Mouse (Mus musculus) adrenal gland, postnatal 36 days (tissue): Measurements from ENCODE around the gene Gstm1. TPM values are rescaled to one million over a fixed set of nuclear protein-coding genes. Genes with fewer than 3 reads are reported as not detected.
"Not testable (repeated sequence)": the region's sequence is repeated elsewhere in the genome, so short reads cannot be mapped to it uniquely, and the experiment has no call there.

Experiments used
- DNase-seq, 2 experiments: peaks; one replicate each; pipeline ENCODE4 v3.0.0; 2021; ENCODE audit warnings: mixed read lengths in 1 of 2
- long read RNA-seq, 2 experiments: library from polyadenylated mRNA; stranded (forward); transcript quantifications; one replicate each; pipeline ENCODE4 v2.0.0; 2021; ENCODE audit warnings: borderline sequencing depth in 2 of 2
- total RNA-seq, 2 experiments: library from RNA; stranded (reverse); gene quantifications; 2 replicates each; pipeline ENCODE4 v1.2.3; 2021

Gstm1 gene
- total RNA-seq, result 100 to 1,000 TPM; 325 to 425 TPM
- long read RNA-seq, experiment 1, transcript Gstm1-201 (8 exons, 1,289 nt), result major isoform, 333 of 380 reads
- long read RNA-seq, experiment 1, partial matches to known transcripts, result 17 of 380 reads
- long read RNA-seq, experiment 1, other reads (novel, unspliced or antisense), result 29 of 380 reads
- long read RNA-seq, experiment 2, transcript Gstm1-201 (8 exons, 1,289 nt), result major isoform, 146 of 170 reads
- long read RNA-seq, experiment 2, partial matches to known transcripts, result 12 of 170 reads
- long read RNA-seq, experiment 2, other reads (novel, unspliced or antisense), result 11 of 170 reads

GRCm38 (mm10) chr3:108017473-108018189, at the start of gene Gstm1:
Gstm1 (minus strand) TSS chr3:108017973.
- DNase-seq, result peak; percentile 94 to 96

DNA sequence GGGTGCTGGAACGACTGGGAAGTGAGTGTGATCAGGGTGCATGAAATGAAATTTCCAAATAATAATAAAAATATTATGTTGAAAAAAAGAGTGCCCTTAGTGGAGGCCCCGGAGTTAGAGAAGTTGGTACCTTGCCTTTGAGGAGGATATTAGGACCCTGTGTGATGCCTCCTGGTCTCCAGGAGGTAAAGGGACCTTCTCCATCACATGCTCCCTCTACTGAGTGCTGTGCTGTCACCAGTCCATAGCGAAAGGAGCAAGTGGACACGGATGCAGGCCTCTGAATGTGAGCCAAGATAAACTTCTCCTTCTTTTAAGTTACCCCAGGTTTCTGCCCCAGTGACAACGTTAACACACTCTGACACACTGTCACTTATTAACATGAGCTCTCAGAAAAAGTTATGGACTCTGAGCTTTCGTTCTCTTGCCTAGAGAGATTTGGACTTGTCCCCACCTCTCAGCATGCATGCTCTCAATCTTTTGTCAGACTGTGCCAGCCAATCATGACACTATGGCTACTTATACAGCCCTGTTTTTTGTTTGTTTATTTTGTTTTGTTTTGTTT, 49.7 kb upstream of the Gstm1 start:
- DNase-seq, result no peak

DNA sequence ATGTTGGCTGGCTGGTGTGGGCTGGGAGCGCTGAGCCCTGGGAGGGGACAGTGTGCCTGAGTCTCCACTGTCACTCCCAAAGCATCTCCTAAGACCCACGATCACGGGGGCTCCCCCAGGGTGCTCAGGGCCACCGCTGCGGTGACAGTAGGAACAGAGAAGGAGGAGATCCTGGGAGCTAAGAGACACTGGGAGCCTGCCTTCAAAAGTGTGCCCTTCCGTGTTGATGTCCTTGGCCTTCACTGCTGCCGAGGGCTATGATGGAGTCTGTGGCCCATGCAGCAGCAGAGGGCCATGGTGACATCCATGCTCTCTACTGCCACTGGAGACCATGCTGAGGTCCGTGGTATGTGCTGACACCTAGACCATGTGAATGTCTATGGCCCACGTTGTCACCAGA, 47.8 kb upstream of the Gstm1 start:
- DNase-seq, result no peak

DNA sequence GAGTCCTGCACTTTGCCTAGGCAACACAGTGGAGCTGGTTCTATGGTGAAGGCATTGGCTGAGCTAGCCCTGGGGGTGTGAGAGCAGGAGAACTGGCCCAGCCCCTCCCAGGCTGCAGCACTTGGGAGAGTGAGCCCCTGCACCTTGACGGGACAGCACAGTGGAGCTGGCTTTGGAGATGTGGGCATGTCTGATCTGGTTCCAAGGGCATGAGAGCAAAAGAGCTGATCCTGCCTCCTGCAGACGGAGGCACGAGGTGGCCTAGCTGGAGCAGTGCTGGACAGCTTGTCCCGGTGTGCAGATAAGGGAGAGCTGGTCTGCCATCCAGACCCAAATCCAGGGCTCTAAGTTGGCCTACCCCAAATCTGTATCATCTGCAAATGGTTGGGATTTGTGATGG, 46.9 kb upstream of the Gstm1 start:
- no peak for DNase-seq

- DNase-seq, result peak; percentile 49 to 59
Measured at GRCm38 (mm10) chr3:108062648-108063047, 44.9 kb upstream of the Gstm1 start.

- peak in 1 of 2 experiments; percentile 59 for DNase-seq
Measured at GRCm38 (mm10) chr3:108061420-108061819, 43.6 kb upstream of the Gstm1 start.

- DNase-seq, result no peak
Measured at GRCm38 (mm10) chr3:108050493-108050892, 32.7 kb upstream of the Gstm1 start.

GRCm38 (mm10) chr3:108048306-108048705, 30.5 kb upstream of the Gstm1 start:
- no peak for DNase-seq

GRCm38 (mm10) chr3:108046944-108047655, 29.3 kb upstream of the Gstm1 start:
- no peak for DNase-seq

DNA sequence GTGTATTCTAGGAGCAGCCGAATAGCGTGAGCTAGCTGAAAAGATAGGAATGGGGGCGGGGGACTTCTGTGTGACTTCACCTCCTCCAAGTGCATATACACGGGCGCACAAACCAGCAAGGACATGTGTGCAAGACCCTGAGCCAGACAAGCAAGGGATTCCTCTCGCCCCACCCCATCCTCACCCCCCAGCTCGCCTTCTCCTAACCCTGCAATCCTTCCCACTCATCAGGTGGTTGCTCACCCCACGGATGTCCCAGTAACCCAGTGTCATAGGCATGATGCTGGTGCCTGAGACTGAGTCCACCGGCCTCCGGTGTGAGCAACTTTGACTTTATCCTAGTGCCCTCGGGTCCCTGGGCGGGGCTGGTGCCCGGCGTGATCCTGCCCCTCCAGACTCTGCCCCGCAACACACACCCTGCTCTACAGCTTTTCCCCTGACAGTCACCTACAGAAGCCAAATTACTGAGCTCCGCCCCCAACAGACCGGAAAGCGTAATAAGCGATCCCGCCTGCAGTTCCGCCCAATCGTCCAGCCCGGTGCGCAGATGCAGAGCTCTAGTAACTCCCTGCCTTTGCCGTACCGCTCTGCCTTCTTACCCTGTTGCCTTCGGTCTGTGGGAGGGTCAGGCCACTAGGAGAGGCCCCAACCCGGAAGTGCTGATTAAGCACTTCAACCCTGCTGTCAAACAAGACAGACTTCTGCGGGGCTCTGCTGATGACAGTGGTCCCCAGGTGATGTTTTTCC, 26.8 kb upstream of the Gstm1 start, which contains the start of gene Gstm4:
Gene Gstm4 (minus strand): TSS at position 501 of the 747 bp plus-strand sequence.
- peak; percentile 92 for DNase-seq

DNA sequence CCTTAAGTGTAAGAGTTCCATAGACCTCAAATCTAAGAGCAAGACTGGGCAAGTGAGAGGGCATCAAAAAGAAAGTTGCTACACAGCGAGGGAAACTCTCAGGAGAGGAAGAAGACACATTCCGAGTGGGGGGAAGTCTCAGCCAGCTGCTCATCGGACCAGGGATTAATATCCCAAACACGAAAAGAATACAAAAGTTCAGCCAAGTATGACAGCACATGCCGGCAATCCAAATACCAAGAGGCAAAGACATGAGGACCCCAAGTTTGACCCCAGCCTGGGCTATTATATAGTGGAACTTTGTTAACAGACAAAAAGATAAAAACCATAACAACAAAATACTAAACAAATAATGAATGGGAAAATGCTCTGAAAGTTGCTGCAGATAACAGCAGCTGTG, 15.4 kb upstream of the Gstm1 start:
- DNase-seq, result no peak

- DNase-seq, result no peak
Measured at GRCm38 (mm10) chr3:108032113-108032512, 14.3 kb upstream of the Gstm1 start.

- peak in 1 of 2 experiments; percentile 10 for DNase-seq
Measured at GRCm38 (mm10) chr3:108028641-108029365, 11.0 kb upstream of the Gstm1 start.

- DNase-seq, result no peak
Measured at GRCm38 (mm10) chr3:108026597-108026996, 8.8 kb upstream of the Gstm1 start.

DNA sequence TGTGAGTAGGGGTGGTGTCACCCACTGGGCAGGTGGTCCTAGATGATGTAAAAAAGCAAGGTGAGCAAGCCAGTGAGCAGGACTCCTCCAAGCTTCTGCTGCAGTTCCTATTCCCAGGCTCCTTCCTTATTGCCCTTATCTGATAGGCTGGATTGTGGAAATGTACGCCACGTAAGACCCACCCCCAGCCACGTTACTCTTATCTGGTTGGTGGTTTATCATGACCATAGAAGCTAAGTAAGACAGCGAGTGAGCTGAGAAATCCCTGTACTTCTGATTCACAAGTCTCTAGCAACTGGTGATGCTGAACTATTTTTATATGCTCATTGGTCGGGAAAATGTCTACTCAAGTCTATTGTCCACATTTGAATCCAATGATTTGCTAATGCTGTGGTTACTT, 8.3 kb upstream of the Gstm1 start:
- no peak for DNase-seq

DNA sequence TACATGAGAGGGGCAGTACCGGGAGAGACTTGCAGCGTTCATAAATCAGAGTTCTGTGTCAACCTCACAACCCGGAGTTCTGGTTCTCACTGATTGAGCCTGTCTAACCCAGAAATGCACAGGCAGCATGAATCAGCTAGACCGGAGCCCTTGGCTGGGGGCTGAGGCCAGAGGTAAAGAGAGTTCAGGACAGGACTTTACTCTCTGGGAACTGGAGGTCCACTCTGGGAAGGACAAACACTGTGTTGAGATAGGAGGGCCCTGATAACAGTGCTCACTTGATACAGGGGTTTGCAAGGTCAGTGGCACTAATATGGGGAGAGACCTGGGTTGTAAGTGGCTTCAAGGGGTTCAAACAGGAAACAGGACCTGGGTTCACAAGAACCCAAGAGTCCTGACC, 7.5 kb upstream of the Gstm1 start:
- peak; percentile 9 to 52 for DNase-seq

- peak in 1 of 2 experiments; percentile 13 for DNase-seq
Measured at GRCm38 (mm10) chr3:108022650-108023049, 4.9 kb upstream of the Gstm1 start.

DNA sequence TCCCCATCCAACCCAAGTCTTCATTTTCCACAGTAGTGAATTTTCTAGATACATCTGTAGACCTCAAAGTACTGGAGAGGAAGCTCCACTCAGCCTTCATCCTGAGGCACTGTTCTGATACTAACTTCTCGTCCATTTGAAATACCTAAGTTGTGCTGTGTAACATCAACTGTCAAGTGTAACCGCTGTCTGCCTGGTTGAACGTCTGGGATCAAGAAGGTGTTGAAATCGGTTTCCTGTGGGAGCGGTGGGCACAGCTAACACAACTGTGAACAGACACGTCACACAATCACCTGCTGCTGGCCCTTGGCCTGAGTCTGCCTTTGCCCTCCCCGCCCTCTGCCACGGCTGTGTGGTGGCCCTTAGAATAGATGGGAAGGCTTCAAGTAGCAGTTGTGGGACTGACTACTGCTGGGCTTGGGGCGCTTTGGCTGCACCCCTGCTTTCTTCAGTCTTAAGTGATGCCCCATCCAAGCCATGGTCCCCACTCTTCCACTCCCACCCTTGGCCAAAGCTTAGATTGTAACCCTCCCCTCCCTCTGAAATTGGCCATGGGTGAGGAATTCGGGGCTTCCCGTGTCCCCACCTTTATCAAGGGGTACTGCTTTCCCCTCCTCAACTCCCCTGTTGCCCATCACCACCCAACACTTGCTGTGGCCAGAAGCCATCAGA, 2.7 kb upstream of the Gstm1 start:
- not testable (repeated sequence) for DNase-seq

DNA sequence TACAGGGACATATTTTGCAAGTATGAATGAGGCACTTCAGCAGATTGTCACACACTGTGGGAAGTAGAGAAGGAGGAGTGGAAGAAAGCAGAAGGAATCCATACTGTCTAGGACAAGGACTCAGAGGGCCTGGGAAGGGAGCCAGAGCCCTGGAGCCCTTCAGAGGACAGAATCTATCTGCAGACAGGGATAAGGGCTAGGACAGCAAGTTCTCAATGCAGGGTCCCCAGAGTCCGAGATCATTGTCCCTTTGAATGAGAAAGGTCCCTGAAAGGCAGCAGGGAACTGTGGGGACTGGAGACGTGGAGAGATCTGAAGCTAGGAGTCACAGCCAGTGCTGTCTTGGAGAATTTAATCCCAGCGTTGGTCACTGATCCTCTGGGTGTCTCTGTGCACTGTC, 1.5 kb upstream of the Gstm1 start:
- DNase-seq, result not testable (repeated sequence)

- no peak for DNase-seq
Measured at GRCm38 (mm10) chr3:108018190-108018820, 532 bp upstream of the Gstm1 start.
